ENCODE assay signal across 22 mouse cellular contexts in genomic region chr9:58437541-58437940, GRCm38 (mm10). TPM values are rescaled to one million over a fixed set of nuclear protein-coding genes. Genes with fewer than 3 reads are reported as not detected.
DNase-seq lines count a peak whose midpoint lies in the region; ATAC-seq and TF ChIP-seq lines count a peak whose summit lies in the region.
"Had no signal": no experiment of that assay in that cellular context is flagged by ENCODE, and none has a peak within 500 bp of the region (broad histone marks: within the 10 kb centered on the region; RNA-seq: fewer than 3 reads in every experiment).

No protein-coding gene starts in this region.

- WGBS in hindbrain, embryonic 14.5 days = 47% methylated on average over 11 of the region's 11 CpGs
- WGBS in hindbrain, embryonic 10.5 days = 93% methylated on average over 11 of the region's 11 CpGs
- WGBS in midbrain, embryonic 12.5 days = 82% methylated on average over 11 of the region's 11 CpGs
- WGBS in midbrain, embryonic 11.5 days = 87% methylated on average over 11 of the region's 11 CpGs
- WGBS in neural tube, embryonic 15.5 days = 49% methylated on average over 11 of the region's 11 CpGs

- no peaks in the 10 kb centered on the region for H3K36me3 ChIP-seq in hindbrain, embryonic 14.5 days (replicated peaks; ENCODE audit: control insufficient read depth, insufficient read depth)
- H3K36me3 ChIP-seq in hindbrain, embryonic 10.5 days = no peaks in the 10 kb centered on the region
- H3K36me3 ChIP-seq in midbrain, embryonic 12.5 days = no peaks in the 10 kb centered on the region
- no peaks in the 10 kb centered on the region for H3K36me3 ChIP-seq in midbrain, embryonic 11.5 days (ENCODE audit: control insufficient read depth, insufficient read depth, low read length)
- H3K36me3 ChIP-seq in neural tube, embryonic 15.5 days = no peaks in the 10 kb centered on the region
- H3K36me3 ChIP-seq: embryonic facial prominence, embryonic 13.5 days; limb, embryonic 12.5 days had no signal

- ATAC-seq in hindbrain, embryonic 14.5 days (ENCODE audit: low FRiP score) = no peak
- ATAC-seq in midbrain, embryonic 12.5 days (ENCODE audit: low FRiP score, low read depth) = no peak
- no peak for ATAC-seq in midbrain, embryonic 11.5 days (ENCODE audit: low FRiP score)
- ATAC-seq in neural tube, embryonic 15.5 days (ENCODE audit: low FRiP score) = no peak
- ATAC-seq: inflammation-experienced regulatory T-cells, adult 6 months; liver, postnatal 0 days; lung, postnatal 0 days had no signal

- peaks cover 50% of the 10 kb centered on the region for H3K4me1 ChIP-seq in hindbrain, embryonic 14.5 days (replicated peaks; ENCODE audit: control insufficient read depth, insufficient read depth, low read length)
- peaks cover 42% of the 10 kb centered on the region for H3K4me1 ChIP-seq in hindbrain, embryonic 10.5 days (replicated peaks)
- H3K4me1 ChIP-seq in midbrain, embryonic 12.5 days = peaks cover 32% of the 10 kb centered on the region
- no peaks in the 10 kb centered on the region; the same call in 1 of the 2 replicates for H3K4me1 ChIP-seq in midbrain, embryonic 11.5 days (ENCODE audit: control insufficient read depth, insufficient read depth, low read length)
- H3K4me1 ChIP-seq in neural tube, embryonic 15.5 days = peaks cover 61% of the 10 kb centered on the region

- no peaks in the 10 kb centered on the region for H3K27me3 ChIP-seq in hindbrain, embryonic 14.5 days (ENCODE audit: control insufficient read depth, insufficient read depth, low read length)
- peaks cover 3% of the 10 kb centered on the region; the same call in 1 of the 2 replicates for H3K27me3 ChIP-seq in hindbrain, embryonic 10.5 days (ENCODE audit: insufficient read depth, poor library complexity, severe bottlenecking)
- 0 out of 2 replicates have a peak, but pooled peaks cover 3% of the 10 kb centered on the region for H3K27me3 ChIP-seq in midbrain, embryonic 12.5 days
- no peaks in the 10 kb centered on the region for H3K27me3 ChIP-seq in midbrain, embryonic 11.5 days (ENCODE audit: control insufficient read depth, insufficient read depth, low read length)
- H3K27me3 ChIP-seq in neural tube, embryonic 15.5 days (replicated peaks) = no peaks in the 10 kb centered on the region
- H3K27me3 ChIP-seq: embryonic facial prominence, embryonic 13.5 days; limb, embryonic 12.5 days had no signal

- 0 out of 2 replicates have a peak overlapping the region, but pooled peaks have one; percentile 70 for H3K27ac ChIP-seq in hindbrain, embryonic 14.5 days
- H3K27ac ChIP-seq in hindbrain, embryonic 10.5 days = no peak overlapping the region
- 0 out of 2 replicates have a peak overlapping the region, but pooled peaks have one; percentile 20 for H3K27ac ChIP-seq in midbrain, embryonic 12.5 days (replicated peaks)
- H3K27ac ChIP-seq in midbrain, embryonic 11.5 days (ENCODE audit: low read depth, low read length) = no peak overlapping the region
- peak overlapping the region; percentile 23; the same call in 1 of the 2 replicates for H3K27ac ChIP-seq in neural tube, embryonic 15.5 days (replicated peaks)
- H3K27ac ChIP-seq: embryonic facial prominence, embryonic 13.5 days; limb, embryonic 12.5 days had no signal

- no peak overlapping the region for H3K4me2 ChIP-seq in hindbrain, embryonic 14.5 days (replicated peaks)
- no peak overlapping the region for H3K4me2 ChIP-seq in midbrain, embryonic 12.5 days (replicated peaks)
- no peak overlapping the region for H3K4me2 ChIP-seq in midbrain, embryonic 11.5 days
- no peak overlapping the region for H3K4me2 ChIP-seq in neural tube, embryonic 15.5 days
- H3K4me2 ChIP-seq: embryonic facial prominence, embryonic 13.5 days; limb, embryonic 12.5 days; liver, embryonic 11.5 days had no signal

- no peak overlapping the region for H3K4me3 ChIP-seq in hindbrain, embryonic 14.5 days (replicated peaks; ENCODE audit: low read length)
- no peak overlapping the region for H3K4me3 ChIP-seq in hindbrain, embryonic 10.5 days
- H3K4me3 ChIP-seq in midbrain, embryonic 12.5 days = no peak overlapping the region
- H3K4me3 ChIP-seq in midbrain, embryonic 11.5 days (ENCODE audit: low read depth, low read length) = no peak overlapping the region
- no peak overlapping the region for H3K4me3 ChIP-seq in neural tube, embryonic 15.5 days (replicated peaks)
- H3K4me3 ChIP-seq: embryonic facial prominence, embryonic 13.5 days; limb, embryonic 12.5 days had no signal

- TF ChIP-seq POLR2A in brain, embryonic 14.5 days (IDR thresholded peaks at IDR 0.05; ENCODE audit: borderline replicate concordance, extremely low read depth, insufficient read depth, insufficient read length, poor library complexity, severe bottlenecking) = no peak

- no peaks in the 10 kb centered on the region for H3K9me3 ChIP-seq in hindbrain, embryonic 14.5 days (ENCODE audit: control insufficient read depth, low read length)
- H3K9me3 ChIP-seq in hindbrain, embryonic 10.5 days = no peaks in the 10 kb centered on the region
- no peaks in the 10 kb centered on the region for H3K9me3 ChIP-seq in midbrain, embryonic 12.5 days
- H3K9me3 ChIP-seq in midbrain, embryonic 11.5 days (ENCODE audit: control insufficient read depth, low read length) = no peaks in the 10 kb centered on the region
- H3K9me3 ChIP-seq in neural tube, embryonic 15.5 days (replicated peaks) = no peaks in the 10 kb centered on the region
- H3K9me3 ChIP-seq: embryonic facial prominence, embryonic 13.5 days; limb, embryonic 12.5 days had no signal

- DNase-seq in hindbrain, embryonic 14.5 days (ENCODE audit: low spot score) = no peak
- no peak for DNase-seq in hindbrain, embryonic 10.5 days (ENCODE audit: low spot score)
- DNase-seq in midbrain, embryonic 11.5 days (ENCODE audit: low spot score, missing footprints) = no peak
- DNase-seq in brain, embryonic 14.5 days (ENCODE audit: low read depth) = peak; percentile 64
- no peak for DNase-seq in thymus, postnatal 4 days
- DNase-seq: B cell, adult 2 months; cerebellum, adult 18-20 months; cerebellum, postnatal 36 days; embryo, embryonic 11 days; kidney, adult 18-20 months; kidney, postnatal 4 days; liver, postnatal 0 days; retina, postnatal 1 day; right cerebral cortex, postnatal 25 days; spleen, adult 18-20 months had no signal

- no peak for TF ChIP-seq CTCF in brain, embryonic 14.5 days (IDR thresholded peaks at IDR 0.05; ENCODE audit: borderline replicate concordance, extremely low read depth, insufficient read depth, insufficient read length)

- H3K9ac ChIP-seq in hindbrain, embryonic 14.5 days = no peak overlapping the region
- H3K9ac ChIP-seq in midbrain, embryonic 12.5 days (replicated peaks) = no peak overlapping the region
- H3K9ac ChIP-seq in midbrain, embryonic 11.5 days (ENCODE audit: low read length) = no peak overlapping the region
- no peak overlapping the region for H3K9ac ChIP-seq in neural tube, embryonic 15.5 days (replicated peaks)
- H3K9ac ChIP-seq: embryonic facial prominence, embryonic 13.5 days; limb, embryonic 12.5 days; liver, postnatal 0 days had no signal

RNA-seq across cellular contexts. Expression of gene Insyn1, which starts 50.9 kb away (rescaled TPM):
- polyA plus RNA-seq in hindbrain, embryonic 14.5 days (2014; fragmentation: Nextera tagmentation; extraction: Ambion mirVana) = 15.1 and 16.7 TPM in 2 replicates
- polyA plus RNA-seq in hindbrain, embryonic 10.5 days (2016; fragmentation: Nextera tagmentation; extraction: Ambion mirVana) = 1.1 and 2.1 TPM in 2 replicates
- 3.4 and 3.5 TPM in 2 replicates for polyA plus RNA-seq in midbrain, embryonic 12.5 days (2016; fragmentation: Nextera tagmentation; extraction: Ambion mirVana)
- 1.4 and 1.8 TPM in 2 replicates for polyA plus RNA-seq in midbrain, embryonic 11.5 days (2014; fragmentation: Nextera tagmentation; extraction: Ambion mirVana)
- polyA plus RNA-seq in brain, embryonic 14.5 days (2012; rRNA removed) = 34.7 and 45.2 TPM in 2 replicates
- polyA plus RNA-seq in neural tube, embryonic 15.5 days (2015; fragmentation: Nextera tagmentation; extraction: Ambion mirVana) = 9.5 and 14.9 TPM in 2 replicates
- polyA plus RNA-seq: inflammation-experienced regulatory T-cells, adult 6 months; liver, postnatal 0 days had no signal

Comparison
In these comparisons a context has a peak if more than half of its experiments do, and no peak if none do; other contexts are left out.
1. H3K27ac ChIP-seq: peak in hindbrain, embryonic 14.5 days (single experiment), midbrain, embryonic 12.5 days (single experiment) and neural tube, embryonic 15.5 days (single experiment); none in hindbrain, embryonic 10.5 days (single experiment) and midbrain, embryonic 11.5 days (single experiment).